In genomic region chr10:99989758-99990157, GRCm38 (mm10) we compare ENCODE assay signal across 25 mouse cellular contexts. TPM values are rescaled to one million over a fixed set of nuclear protein-coding genes. Genes with fewer than 3 reads are reported as not detected.
"Had no signal": no experiment of that assay in that cellular context is flagged by ENCODE, and none has a peak within 500 bp of the region (broad histone marks: within the 10 kb centered on the region; RNA-seq: fewer than 3 reads in every experiment).

No protein-coding gene starts in this region.

- DNase-seq: kidney, adult 18-20 months; kidney, adult 9 months; kidney, postnatal 14 days; kidney, postnatal 4 days; layer of hippocampus, adult 9-11 months; liver; liver, postnatal 0 days; lung, embryonic 14.5 days; lung, postnatal 10 days; retina, postnatal 1 day; right cerebral cortex, postnatal 25 days; spleen, adult 18-20 months; thymus, adult 18-20 months; thymus, postnatal 4 days had no signal

- H3K36me3 ChIP-seq: limb, embryonic 10.5 days; limb, embryonic 13.5 days; midbrain, embryonic 10.5 days; midbrain, embryonic 13.5 days; neural tube, embryonic 13.5 days had no signal

- H3K9me3 ChIP-seq: limb, embryonic 10.5 days; limb, embryonic 13.5 days; megakaryocyte, embryonic 14.5 days; midbrain, embryonic 10.5 days; midbrain, embryonic 13.5 days; neural tube, embryonic 13.5 days had no signal

- H3K4me2 ChIP-seq: limb, embryonic 13.5 days; lung, embryonic 14.5 days; midbrain, embryonic 13.5 days; neural tube, embryonic 13.5 days had no signal

- H3K4me3 ChIP-seq: limb, embryonic 10.5 days; limb, embryonic 13.5 days; megakaryocyte, embryonic 14.5 days; midbrain, embryonic 10.5 days; midbrain, embryonic 13.5 days; myocyte; neural tube, embryonic 13.5 days had no signal

- H3K27ac ChIP-seq: limb, embryonic 10.5 days; limb, embryonic 13.5 days; liver, embryonic 14.5 days; midbrain, embryonic 10.5 days; midbrain, embryonic 13.5 days; neural tube, embryonic 13.5 days had no signal

- H3K9ac ChIP-seq: limb, embryonic 13.5 days; liver, embryonic 14.5 days; liver, postnatal 0 days; lung, embryonic 14.5 days; midbrain, embryonic 13.5 days; neural tube, embryonic 13.5 days had no signal

- H3K27me3 ChIP-seq: limb, embryonic 13.5 days; midbrain, embryonic 13.5 days; neural tube, embryonic 13.5 days had no signal

- H3K4me1 ChIP-seq: limb, embryonic 13.5 days; megakaryocyte, embryonic 14.5 days; midbrain, embryonic 10.5 days; midbrain, embryonic 13.5 days; neural tube, embryonic 13.5 days had no signal

- ATAC-seq: liver, postnatal 0 days; midbrain, embryonic 13.5 days; midbrain, embryonic 16.5 days had no signal

RNA-seq across cellular contexts. Expression of gene Kitl, which starts 25.7 kb away (rescaled TPM):
- total RNA-seq: monocyte, adult 5-6 weeks; neutrophil, adult 5-6 weeks had no signal
